In the genomic region with DNA sequence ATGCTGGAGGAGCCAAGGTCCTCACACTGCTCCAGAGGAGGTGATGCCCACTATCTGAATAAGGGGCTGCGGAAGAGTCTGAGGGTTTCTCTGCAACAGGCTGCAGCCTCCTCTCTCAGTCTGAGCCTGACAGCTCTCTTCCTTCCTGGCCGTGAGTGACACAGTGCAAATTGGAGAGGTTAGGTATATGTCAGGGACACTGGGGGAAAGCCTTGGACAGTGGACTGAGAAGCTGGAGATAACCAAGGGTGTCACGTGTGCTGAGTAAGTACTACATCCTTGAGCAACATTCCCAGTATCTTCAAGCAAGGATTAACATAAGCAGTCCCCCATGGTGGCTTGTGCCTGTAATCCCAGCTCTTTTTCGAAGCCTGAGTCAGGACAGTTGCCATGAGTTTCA, we compare ENCODE assay signal across 39 mouse cellular contexts. TPM values are rescaled to one million over a fixed set of nuclear protein-coding genes. Genes with fewer than 3 reads are reported as not detected.
"Had no signal": no experiment of that assay in that cellular context is flagged by ENCODE, and none has a peak within 500 bp of the region (broad histone marks: within the 10 kb centered on the region; RNA-seq: fewer than 3 reads in every experiment).

No protein-coding gene starts in this region.

- DNase-seq: left cerebral cortex, postnatal 4 days; liver; liver, embryonic 13.5 days; liver, postnatal 0 days; lung, adult 18-20 months; lung, adult 2 months; lung, embryonic 14.5 days; lung, postnatal 10 days; lung, postnatal 14 days; lung, postnatal 36 days; lung, postnatal 4 days; midbrain, embryonic 14.5 days had no signal

- H3K36me3 ChIP-seq: limb, embryonic 10.5 days; limb, embryonic 12.5 days; limb, embryonic 13.5 days; limb, embryonic 15.5 days; liver, embryonic 12.5 days; liver, embryonic 13.5 days; liver, embryonic 15.5 days; lung, embryonic 15.5 days; midbrain, embryonic 10.5 days; midbrain, embryonic 12.5 days; midbrain, embryonic 13.5 days; midbrain, embryonic 15.5 days; neural tube, embryonic 12.5 days; neural tube, embryonic 13.5 days had no signal

- H3K9me3 ChIP-seq: limb, embryonic 10.5 days; limb, embryonic 12.5 days; limb, embryonic 13.5 days; limb, embryonic 15.5 days; liver, embryonic 12.5 days; liver, embryonic 13.5 days; liver, embryonic 15.5 days; lung, embryonic 15.5 days; megakaryocyte, embryonic 14.5 days; midbrain, embryonic 10.5 days; midbrain, embryonic 12.5 days; midbrain, embryonic 13.5 days; midbrain, embryonic 15.5 days; neural tube, embryonic 12.5 days; neural tube, embryonic 13.5 days had no signal

- H3K4me3 ChIP-seq: limb, embryonic 10.5 days; limb, embryonic 12.5 days; limb, embryonic 13.5 days; limb, embryonic 15.5 days; liver, embryonic 12.5 days; liver, embryonic 13.5 days; liver, embryonic 15.5 days; lung, embryonic 15.5 days; megakaryocyte, embryonic 14.5 days; midbrain, embryonic 10.5 days; midbrain, embryonic 12.5 days; midbrain, embryonic 13.5 days; midbrain, embryonic 15.5 days; myocyte; neural tube, embryonic 12.5 days; neural tube, embryonic 13.5 days had no signal

- H3K27me3 ChIP-seq: limb, embryonic 12.5 days; limb, embryonic 13.5 days; limb, embryonic 15.5 days; liver, embryonic 12.5 days; liver, embryonic 13.5 days; lung, embryonic 15.5 days; midbrain, embryonic 12.5 days; midbrain, embryonic 13.5 days; midbrain, embryonic 15.5 days; neural tube, embryonic 12.5 days; neural tube, embryonic 13.5 days had no signal

- H3K27ac ChIP-seq: limb, embryonic 10.5 days; limb, embryonic 12.5 days; limb, embryonic 13.5 days; limb, embryonic 15.5 days; liver, embryonic 12.5 days; liver, embryonic 13.5 days; liver, embryonic 14.5 days; liver, embryonic 15.5 days; lung, embryonic 15.5 days; macrophage; midbrain, embryonic 10.5 days; midbrain, embryonic 12.5 days; midbrain, embryonic 13.5 days; midbrain, embryonic 15.5 days; neural tube, embryonic 12.5 days; neural tube, embryonic 13.5 days had no signal

RNA-seq across cellular contexts. Expression of gene 1700125H20Rik, which starts 8.2 kb away (rescaled TPM):
- total RNA-seq: left cerebral cortex, postnatal 14 days; left cerebral cortex, postnatal 36 days; liver, adult 2 months; megakaryocyte progenitor cell, adult 5-6 weeks; megakaryocyte, adult 5-6 weeks; megakaryocyte-erythroid progenitor cell, adult 5-6 weeks; midbrain, postnatal 0 days; monocyte, adult 5-6 weeks had no signal
- polyA plus RNA-seq: liver, adult 2 months; liver, embryonic 12.5 days; liver, embryonic 13.5 days; liver, embryonic 15.5 days; liver, embryonic 16.5 days; lung, adult 2 months; lung, embryonic 16.5 days; macrophage; myocyte had no signal
